Mouse (Mus musculus): ENCODE measurements around the gene Ankrd55. TPM values are rescaled to one million over a fixed set of nuclear protein-coding genes. Genes with fewer than 3 reads are reported as not detected.

Ankrd55 gene
- polyA plus RNA-seq, 1 experiment from 2014 or later, result 0.14 TPM

- H3K4me2 ChIP-seq, result no peak overlapping the region
- no peak overlapping the region for H3K27ac ChIP-seq (ENCODE audit: low read depth, low read length)
- ATAC-seq (replicated peaks; ENCODE audit: insufficient number of reproducible peaks, low FRiP score, low TSS enrichment), result no peak
- WGBS (ENCODE audit: insufficient replicate concordance), result 47% methylated on average over 3 of the region's 3 CpGs
- H3K9ac ChIP-seq (ENCODE audit: low read depth, low read length), result no peak overlapping the region
- no peaks in the 10 kb centered on the region for H3K27me3 ChIP-seq (ENCODE audit: control insufficient read depth, insufficient read depth, low read length)
- H3K9me3 ChIP-seq (replicated peaks; ENCODE audit: control insufficient read depth, low read length), result no peaks in the 10 kb centered on the region
- H3K4me1 ChIP-seq (ENCODE audit: control insufficient read depth, insufficient read depth, low read length), result no peaks in the 10 kb centered on the region; the same call in 1 of the 2 replicates
- no peaks in the 10 kb centered on the region for H3K36me3 ChIP-seq (ENCODE audit: control insufficient read depth, insufficient read depth, low read length)
- no peak overlapping the region for H3K4me3 ChIP-seq (ENCODE audit: low read depth, low read length)
Measured at GRCm38 (mm10) chr13:112382956-112383355, 94.7 kb downstream of the Ankrd55 start.

GRCm38 (mm10) chr13:112383941-112384659, 95.8 kb downstream of the Ankrd55 start:
- ATAC-seq (replicated peaks; ENCODE audit: insufficient number of reproducible peaks, low FRiP score, low TSS enrichment), result no peak
- Histone ChIP-seq H3K27ac (ENCODE audit: low read depth, low read length) (no peak overlapping the region), H3K27me3 (ENCODE audit: control insufficient read depth, insufficient read depth, low read length) (no peaks in the 10 kb centered on the region)

GRCm38 (mm10) chr13:112385040-112385439, 96.8 kb downstream of the Ankrd55 start:
- ATAC-seq (replicated peaks; ENCODE audit: insufficient number of reproducible peaks, low FRiP score, low TSS enrichment), result no peak
- Histone ChIP-seq H3K4me3 (ENCODE audit: low read depth, low read length) (no peak overlapping the region), H3K9ac (ENCODE audit: low read depth, low read length) (no peak overlapping the region), H3K4me1 (ENCODE audit: control insufficient read depth, insufficient read depth, low read length) (no peaks in the 10 kb centered on the region; the same call in 1 of the 2 replicates), H3K27me3 (ENCODE audit: control insufficient read depth, insufficient read depth, low read length) (no peaks in the 10 kb centered on the region), H3K27ac (ENCODE audit: low read depth, low read length) (no peak overlapping the region), H3K4me2 (no peak overlapping the region), H3K9me3 (replicated peaks; ENCODE audit: control insufficient read depth, low read length) (no peaks in the 10 kb centered on the region), H3K36me3 (ENCODE audit: control insufficient read depth, insufficient read depth, low read length) (no peaks in the 10 kb centered on the region)
- 87% methylated on average over 9 of the region's 9 CpGs for WGBS (ENCODE audit: insufficient replicate concordance)

More at GRCm38 (mm10) chr13:112383941-112384659, 95.8 kb downstream of the Ankrd55 start:
- Histone ChIP-seq H3K9ac (ENCODE audit: low read depth, low read length) (no peak overlapping the region), H3K4me2 (no peak overlapping the region), H3K4me1 (ENCODE audit: control insufficient read depth, insufficient read depth, low read length) (no peaks in the 10 kb centered on the region; the same call in 1 of the 2 replicates), H3K36me3 (ENCODE audit: control insufficient read depth, insufficient read depth, low read length) (no peaks in the 10 kb centered on the region), H3K4me3 (ENCODE audit: low read depth, low read length) (no peak overlapping the region), H3K9me3 (replicated peaks; ENCODE audit: control insufficient read depth, low read length) (no peaks in the 10 kb centered on the region)
- 71% methylated on average over 11 of the region's 11 CpGs for WGBS (ENCODE audit: insufficient replicate concordance)

GRCm38 (mm10) chr13:112386494-112387075, 98.3 kb downstream of the Ankrd55 start:
- Histone ChIP-seq H3K9ac (ENCODE audit: low read depth, low read length) (no peak overlapping the region), H3K4me3 (ENCODE audit: low read depth, low read length) (no peak overlapping the region), H3K27ac (ENCODE audit: low read depth, low read length) (no peak overlapping the region), H3K4me2 (no peak overlapping the region), H3K36me3 (ENCODE audit: control insufficient read depth, insufficient read depth, low read length) (no peaks in the 10 kb centered on the region), H3K4me1 (ENCODE audit: control insufficient read depth, insufficient read depth, low read length) (no peaks in the 10 kb centered on the region; the same call in 1 of the 2 replicates), H3K27me3 (ENCODE audit: control insufficient read depth, insufficient read depth, low read length) (no peaks in the 10 kb centered on the region), H3K9me3 (replicated peaks; ENCODE audit: control insufficient read depth, low read length) (no peaks in the 10 kb centered on the region)
- ATAC-seq (replicated peaks; ENCODE audit: insufficient number of reproducible peaks, low FRiP score, low TSS enrichment), result no peak
- WGBS (ENCODE audit: insufficient replicate concordance), result 67% methylated on average over 2 of the region's 2 CpGs

- Histone ChIP-seq H3K27me3 (ENCODE audit: control insufficient read depth, insufficient read depth, low read length) (no peaks in the 10 kb centered on the region), H3K27ac (ENCODE audit: low read depth, low read length) (no peak overlapping the region), H3K4me1 (ENCODE audit: control insufficient read depth, insufficient read depth, low read length) (no peaks in the 10 kb centered on the region; the same call in 1 of the 2 replicates), H3K36me3 (ENCODE audit: control insufficient read depth, insufficient read depth, low read length) (no peaks in the 10 kb centered on the region), H3K9me3 (replicated peaks; ENCODE audit: control insufficient read depth, low read length) (no peaks in the 10 kb centered on the region), H3K4me2 (no peak overlapping the region), H3K9ac (ENCODE audit: low read depth, low read length) (no peak overlapping the region), H3K4me3 (ENCODE audit: low read depth, low read length) (no peak overlapping the region)
- ATAC-seq (replicated peaks; ENCODE audit: insufficient number of reproducible peaks, low FRiP score, low TSS enrichment), result no peak
- WGBS (ENCODE audit: insufficient replicate concordance), result 87% methylated on average over 5 of the region's 5 CpGs
Measured at GRCm38 (mm10) chr13:112387279-112387678, 99.0 kb downstream of the Ankrd55 start.

DNA sequence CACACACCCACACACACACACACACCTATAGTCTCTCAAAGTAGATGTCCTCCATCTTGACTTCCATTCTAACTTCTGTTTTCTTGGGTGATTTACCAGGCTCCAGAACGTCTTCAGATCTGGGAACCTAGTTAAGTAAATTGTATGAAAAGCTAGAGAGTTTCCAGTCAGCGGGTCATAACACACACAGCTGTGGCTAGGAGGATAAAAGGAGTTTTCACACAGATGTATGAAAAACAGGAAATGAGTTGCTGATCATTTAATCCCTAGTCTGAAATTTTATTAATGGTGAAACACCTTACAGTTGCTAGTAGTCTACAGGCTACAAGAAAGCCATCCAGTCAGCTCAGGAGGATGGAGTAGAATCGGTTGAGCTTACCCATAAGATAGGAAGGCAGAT, 99.9 kb downstream of the Ankrd55 start:
- WGBS (ENCODE audit: insufficient replicate concordance), result 84% methylated on average over 3 of the region's 3 CpGs

DNA sequence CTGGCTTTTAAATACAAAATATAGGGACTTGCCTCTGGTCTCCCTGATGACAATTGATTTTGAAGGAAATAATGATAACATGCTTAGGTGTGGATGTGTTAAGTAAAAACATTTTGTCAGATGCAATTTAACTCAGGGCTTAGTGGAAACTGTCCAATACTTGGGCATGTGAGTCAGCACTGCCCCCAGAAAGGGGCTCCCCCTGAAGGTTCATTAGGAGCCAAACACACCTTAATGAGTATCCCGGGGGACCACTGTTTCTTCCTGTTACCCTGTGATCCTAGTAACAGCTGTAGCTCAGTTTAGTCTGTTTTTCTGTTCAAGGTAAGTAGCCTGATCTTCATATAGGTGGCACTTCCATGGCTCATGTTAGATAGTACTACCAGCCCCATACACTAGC, 102.0 kb downstream of the Ankrd55 start:
- Histone ChIP-seq H3K4me1 (ENCODE audit: control insufficient read depth, insufficient read depth, low read length) (no peaks in the 10 kb centered on the region), H3K4me3 (ENCODE audit: low read depth, low read length) (no peak overlapping the region), H3K36me3 (ENCODE audit: control insufficient read depth, insufficient read depth, low read length) (no peaks in the 10 kb centered on the region), H3K9ac (ENCODE audit: low read depth, low read length) (no peak overlapping the region), H3K9me3 (replicated peaks; ENCODE audit: control insufficient read depth, low read length) (no peaks in the 10 kb centered on the region), H3K4me2 (no peak overlapping the region), H3K27me3 (ENCODE audit: control insufficient read depth, insufficient read depth, low read length) (no peaks in the 10 kb centered on the region), H3K27ac (ENCODE audit: low read depth, low read length) (no peak overlapping the region)
- WGBS (ENCODE audit: insufficient replicate concordance), result 84% methylated on average over 1 of the region's 1 CpGs
- ATAC-seq (replicated peaks; ENCODE audit: insufficient number of reproducible peaks, low FRiP score, low TSS enrichment), result no peak

More for the DNA sequence above, 99.9 kb downstream of the Ankrd55 start:
- Histone ChIP-seq H3K9ac (ENCODE audit: low read depth, low read length) (no peak overlapping the region), H3K4me2 (no peak overlapping the region), H3K36me3 (ENCODE audit: control insufficient read depth, insufficient read depth, low read length) (no peaks in the 10 kb centered on the region), H3K27ac (ENCODE audit: low read depth, low read length) (no peak overlapping the region), H3K27me3 (ENCODE audit: control insufficient read depth, insufficient read depth, low read length) (no peaks in the 10 kb centered on the region), H3K4me1 (ENCODE audit: control insufficient read depth, insufficient read depth, low read length) (no peaks in the 10 kb centered on the region; the same call in 1 of the 2 replicates), H3K4me3 (ENCODE audit: low read depth, low read length) (no peak overlapping the region), H3K9me3 (replicated peaks; ENCODE audit: control insufficient read depth, low read length) (no peaks in the 10 kb centered on the region)
- no peak for ATAC-seq (replicated peaks; ENCODE audit: insufficient number of reproducible peaks, low FRiP score, low TSS enrichment)

GRCm38 (mm10) chr13:112391354-112391753, 103.1 kb downstream of the Ankrd55 start:
- Histone ChIP-seq H3K4me2 (no peak overlapping the region), H3K9me3 (replicated peaks; ENCODE audit: control insufficient read depth, low read length) (no peaks in the 10 kb centered on the region), H3K9ac (ENCODE audit: low read depth, low read length) (no peak overlapping the region), H3K4me3 (ENCODE audit: low read depth, low read length) (no peak overlapping the region), H3K36me3 (ENCODE audit: control insufficient read depth, insufficient read depth, low read length) (no peaks in the 10 kb centered on the region), H3K27ac (ENCODE audit: low read depth, low read length) (no peak overlapping the region), H3K27me3 (ENCODE audit: control insufficient read depth, insufficient read depth, low read length) (no peaks in the 10 kb centered on the region), H3K4me1 (ENCODE audit: control insufficient read depth, insufficient read depth, low read length) (no peaks in the 10 kb centered on the region)
- 72% methylated on average over 3 of the region's 3 CpGs for WGBS (ENCODE audit: insufficient replicate concordance)
- no peak for ATAC-seq (replicated peaks; ENCODE audit: insufficient number of reproducible peaks, low FRiP score, low TSS enrichment)
